Mouse (Mus musculus): Measurements from ENCODE around the gene Prrg2. TPM values are rescaled to one million over a fixed set of nuclear protein-coding genes. Genes with fewer than 3 reads are reported as not detected.
A peak's percentile ranks its signal among the peaks of the same experiment; 100 is the strongest.

Prrg2 gene
- polyA plus RNA-seq, 1 experiment from 2014 or later, result 14.5 TPM

DNA sequence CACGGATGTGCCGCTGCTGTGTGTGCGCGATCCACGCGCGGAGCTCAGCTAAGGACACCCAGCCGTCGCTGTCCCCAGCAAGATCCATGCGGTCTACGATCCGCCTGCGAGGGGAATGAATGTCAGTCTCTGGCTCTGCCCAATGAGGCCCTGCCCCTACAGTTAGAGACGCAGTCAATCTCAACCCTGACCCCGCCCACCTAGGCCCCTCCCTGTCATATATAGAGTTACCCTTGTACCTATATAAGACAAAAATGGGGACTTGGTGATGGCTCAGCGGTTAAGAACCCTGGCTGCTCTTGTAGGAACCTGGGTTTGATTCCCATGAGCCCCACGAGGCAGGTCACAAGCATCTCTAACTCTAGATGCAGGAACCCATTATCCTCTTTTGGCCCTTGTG lies 26.1 kb upstream of the Prrg2 start:
- ATAC-seq (ENCODE audit: insufficient number of reproducible peaks, insufficient read depth, low FRiP score, low read depth), result no peak
- H3K4me3 ChIP-seq (ENCODE audit: control insufficient read depth in 1 of 2, insufficient read depth in 1 of 2, low read depth in 1 of 2, low read length in 2 of 2), result no peak overlapping the region
- no peak overlapping the region for H3K27ac ChIP-seq (replicated peaks in 1 of 2; ENCODE audit: control insufficient read depth in 1 of 2, insufficient read depth in 1 of 2, low read depth in 2 of 2, low read length in 2 of 2)
- no peaks in the 10 kb centered on the region for H3K27me3 ChIP-seq (ENCODE audit: control insufficient read depth, insufficient read depth, low read length)
- no peak overlapping the region for H3K9ac ChIP-seq (ENCODE audit: low read length)
- peaks cover 7 to 14% of the 10 kb centered on the region in 2 experiments; a peak in 2 of 4 replicates for H3K4me1 ChIP-seq (ENCODE audit: control insufficient read depth in 2 of 2, insufficient read depth in 2 of 2, low read length in 2 of 2)
- H3K9me3 ChIP-seq (ENCODE audit: control insufficient read depth, low read length), result no peaks in the 10 kb centered on the region
- WGBS, result 92% methylated on average over 17 of the region's 17 CpGs
- peaks cover 53% of the 10 kb centered on the region for H3K36me3 ChIP-seq (ENCODE audit: control insufficient read depth, insufficient read depth, low read length)
- H3K4me2 ChIP-seq (ENCODE audit: low read length), result no peak overlapping the region

DNA sequence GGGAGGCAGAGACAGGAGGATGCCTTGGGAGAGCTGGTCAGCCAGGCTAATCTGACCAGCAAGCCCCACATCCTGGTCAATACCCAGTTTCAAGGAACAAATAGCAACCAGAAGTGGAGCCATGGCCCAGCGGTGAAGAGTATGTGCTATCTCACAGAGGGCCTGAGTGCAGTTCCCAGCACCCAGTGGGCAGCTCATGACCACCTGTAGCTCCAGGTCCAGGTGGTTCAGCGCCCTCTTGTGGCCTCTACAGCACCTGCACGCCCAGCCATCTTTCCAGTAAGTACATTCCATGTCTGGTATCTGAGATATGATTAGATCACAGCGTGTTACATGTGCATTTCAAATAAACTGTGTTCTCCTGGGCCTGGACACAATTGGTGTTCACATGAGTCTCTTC lies 23.6 kb upstream of the Prrg2 start:
- ATAC-seq (ENCODE audit: insufficient number of reproducible peaks, insufficient read depth, low FRiP score, low read depth), result no peak

DNA sequence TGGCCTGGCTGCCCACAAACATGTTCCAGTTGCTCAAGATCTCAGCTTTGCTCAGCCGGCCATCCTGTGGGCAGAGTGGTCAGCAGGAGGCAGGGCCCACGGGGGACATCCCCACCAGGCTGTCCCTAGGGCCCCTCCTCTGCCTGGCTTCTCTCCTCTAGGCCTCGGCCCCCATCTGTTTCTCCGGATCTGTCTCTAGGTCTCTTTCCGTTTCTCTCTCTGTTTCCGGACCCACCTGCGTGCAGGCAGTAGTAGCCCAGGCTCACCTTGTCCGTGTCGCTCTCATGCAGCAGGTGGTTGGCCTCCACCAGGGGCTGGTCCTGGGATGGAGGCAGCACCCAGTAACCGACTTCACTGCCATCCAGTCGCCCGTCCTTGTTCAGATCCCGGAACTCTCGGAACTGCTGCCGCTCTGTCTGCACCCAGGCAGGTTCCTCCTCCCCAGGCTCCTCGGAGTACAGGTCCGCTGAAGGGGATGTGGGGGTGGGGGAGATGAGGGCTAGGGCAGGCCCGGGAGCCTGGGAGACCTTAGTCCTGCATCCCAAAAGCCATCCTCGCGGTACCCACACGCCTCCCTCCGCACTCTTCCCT lies 20.9 kb upstream of the Prrg2 start:
- no peak overlapping the region for H3K9ac ChIP-seq (ENCODE audit: low read length)
- H3K27me3 ChIP-seq (ENCODE audit: control insufficient read depth, insufficient read depth, low read length), result no peaks in the 10 kb centered on the region
- H3K4me1 ChIP-seq (ENCODE audit: control insufficient read depth in 2 of 2, insufficient read depth in 2 of 2, low read length in 2 of 2), result peaks cover 0 to 6% of the 10 kb centered on the region in 2 experiments; a peak in 2 of 4 replicates
- H3K4me2 ChIP-seq (ENCODE audit: low read length), result no peak overlapping the region
- no peaks in the 10 kb centered on the region for H3K9me3 ChIP-seq (ENCODE audit: control insufficient read depth, low read length)
- no peak overlapping the region for H3K27ac ChIP-seq (replicated peaks in 1 of 2; ENCODE audit: control insufficient read depth in 1 of 2, insufficient read depth in 1 of 2, low read depth in 2 of 2, low read length in 2 of 2)
- H3K36me3 ChIP-seq (ENCODE audit: control insufficient read depth, insufficient read depth, low read length), result peaks cover 61% of the 10 kb centered on the region
- WGBS, result 79% methylated on average over 22 of the region's 22 CpGs
- H3K4me3 ChIP-seq (ENCODE audit: control insufficient read depth in 1 of 2, insufficient read depth in 1 of 2, low read depth in 1 of 2, low read length in 2 of 2), result no peak overlapping the region
- no peak for ATAC-seq (ENCODE audit: insufficient number of reproducible peaks, insufficient read depth, low FRiP score, low read depth)

More for the DNA sequence above, 23.6 kb upstream of the Prrg2 start:
- H3K27me3 ChIP-seq (ENCODE audit: control insufficient read depth, insufficient read depth, low read length), result no peaks in the 10 kb centered on the region
- H3K9ac ChIP-seq (ENCODE audit: low read length), result no peak overlapping the region
- peaks cover 9 to 10% of the 10 kb centered on the region in 2 experiments; a peak in 2 of 4 replicates for H3K4me1 ChIP-seq (ENCODE audit: control insufficient read depth in 2 of 2, insufficient read depth in 2 of 2, low read length in 2 of 2)
- H3K4me3 ChIP-seq (ENCODE audit: control insufficient read depth in 1 of 2, insufficient read depth in 1 of 2, low read depth in 1 of 2, low read length in 2 of 2), result no peak overlapping the region
- 77% methylated on average over 4 of the region's 4 CpGs for WGBS
- no peak overlapping the region for H3K27ac ChIP-seq (replicated peaks in 1 of 2; ENCODE audit: control insufficient read depth in 1 of 2, insufficient read depth in 1 of 2, low read depth in 2 of 2, low read length in 2 of 2)
- H3K36me3 ChIP-seq (ENCODE audit: control insufficient read depth, insufficient read depth, low read length), result peaks cover 67% of the 10 kb centered on the region
- H3K9me3 ChIP-seq (ENCODE audit: control insufficient read depth, low read length), result no peaks in the 10 kb centered on the region
- no peak overlapping the region for H3K4me2 ChIP-seq (ENCODE audit: low read length)

DNA sequence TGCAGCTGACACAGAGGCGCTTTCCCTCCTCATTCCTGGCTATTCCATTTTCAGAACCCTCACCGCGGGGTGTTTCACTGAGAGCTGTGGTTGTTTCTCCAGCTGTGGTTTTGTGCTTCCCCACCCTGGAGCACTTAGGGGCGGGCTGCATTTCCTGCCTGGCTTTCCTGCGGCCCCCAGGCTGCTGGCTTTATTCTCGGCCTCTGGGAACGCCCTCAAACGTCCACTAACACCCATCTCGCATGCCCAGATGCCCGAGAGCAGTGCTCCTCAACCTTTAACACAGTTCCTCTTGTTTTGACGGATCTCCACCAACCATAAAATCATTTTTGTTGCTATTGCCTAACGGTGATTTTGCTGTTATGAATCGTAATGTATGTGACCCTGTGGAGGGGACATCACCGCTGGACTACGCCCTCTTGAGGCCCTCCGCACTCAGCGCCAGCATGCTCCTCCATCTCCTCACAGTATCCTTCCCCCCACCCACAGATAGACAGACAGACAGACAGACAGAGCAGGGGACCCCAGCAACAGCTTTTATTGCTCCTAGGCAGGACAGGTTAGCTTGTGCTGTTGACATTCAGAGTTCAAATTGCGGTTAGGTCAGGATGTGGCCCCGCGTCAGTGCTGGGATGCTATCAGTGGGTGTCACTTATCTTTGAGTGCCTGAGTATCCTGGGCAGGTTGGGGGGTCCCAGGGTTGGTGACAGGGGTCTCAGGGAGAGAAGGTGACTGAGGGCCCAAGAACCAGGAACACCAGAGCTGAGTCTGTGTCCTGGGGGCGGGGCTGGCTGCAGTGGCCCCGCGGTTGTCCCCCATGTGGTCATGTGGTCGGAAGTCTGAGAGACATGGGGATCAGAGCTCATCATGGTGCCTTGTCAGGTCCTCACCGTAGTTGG lies 20.2 kb upstream of the Prrg2 start:
- H3K27me3 ChIP-seq (ENCODE audit: control insufficient read depth, insufficient read depth, low read length), result no peaks in the 10 kb centered on the region
- H3K4me1 ChIP-seq (ENCODE audit: control insufficient read depth in 2 of 2, insufficient read depth in 2 of 2, low read length in 2 of 2), result peaks cover 0 to 7% of the 10 kb centered on the region in 2 experiments; a peak in 2 of 4 replicates
- no peak overlapping the region for H3K9ac ChIP-seq (ENCODE audit: low read length)
- no peak overlapping the region for H3K4me3 ChIP-seq (ENCODE audit: control insufficient read depth in 1 of 2, insufficient read depth in 1 of 2, low read depth in 1 of 2, low read length in 2 of 2)
- H3K27ac ChIP-seq (replicated peaks in 1 of 2; ENCODE audit: control insufficient read depth in 1 of 2, insufficient read depth in 1 of 2, low read depth in 2 of 2, low read length in 2 of 2), result peak overlapping the region; percentile 23 to 25; a peak in 1 of 4 replicates
- H3K36me3 ChIP-seq (ENCODE audit: control insufficient read depth, insufficient read depth, low read length), result peaks cover 60% of the 10 kb centered on the region
- H3K9me3 ChIP-seq (ENCODE audit: control insufficient read depth, low read length), result no peaks in the 10 kb centered on the region
- no peak; the same call in 1 of the 2 replicates for ATAC-seq (ENCODE audit: insufficient number of reproducible peaks, insufficient read depth, low FRiP score, low read depth)
- 62% methylated on average over 25 of the region's 25 CpGs for WGBS
- no peak overlapping the region for H3K4me2 ChIP-seq (ENCODE audit: low read length)

DNA sequence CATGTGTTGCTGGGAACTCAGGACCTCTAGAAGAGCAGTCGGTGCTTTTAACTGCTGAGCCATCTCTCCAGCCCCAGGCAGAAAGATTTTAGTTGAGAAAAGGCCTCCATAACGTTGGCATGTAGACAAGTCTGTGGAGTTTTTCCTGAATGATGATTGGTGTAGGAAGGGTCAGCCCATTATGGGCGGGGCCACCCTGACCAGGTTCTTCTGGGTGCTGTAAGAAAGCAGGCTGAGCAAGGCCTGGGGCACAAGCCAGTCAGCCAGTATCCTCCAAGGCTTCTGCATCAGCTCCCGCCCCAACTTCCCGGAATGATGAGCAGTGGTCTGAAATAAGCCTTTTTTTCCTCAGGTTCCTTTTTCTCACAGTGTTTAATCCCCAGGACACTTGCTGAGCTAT lies 18.5 kb upstream of the Prrg2 start:
- no peak overlapping the region for H3K27ac ChIP-seq (replicated peaks in 1 of 2; ENCODE audit: control insufficient read depth in 1 of 2, insufficient read depth in 1 of 2, low read depth in 2 of 2, low read length in 2 of 2)
- H3K4me3 ChIP-seq (ENCODE audit: control insufficient read depth in 1 of 2, insufficient read depth in 1 of 2, low read depth in 1 of 2, low read length in 2 of 2), result no peak overlapping the region
- no peak overlapping the region for H3K9ac ChIP-seq (ENCODE audit: low read length)
- ATAC-seq (ENCODE audit: insufficient number of reproducible peaks, insufficient read depth, low FRiP score, low read depth), result no peak
- H3K4me2 ChIP-seq (ENCODE audit: low read length), result no peak overlapping the region
- 53% methylated on average over 5 of the region's 5 CpGs for WGBS
- H3K9me3 ChIP-seq (ENCODE audit: control insufficient read depth, low read length), result no peaks in the 10 kb centered on the region
- peaks cover 2 to 8% of the 10 kb centered on the region in 2 experiments for H3K4me1 ChIP-seq (ENCODE audit: control insufficient read depth in 2 of 2, insufficient read depth in 2 of 2, low read length in 2 of 2)
- no peaks in the 10 kb centered on the region for H3K27me3 ChIP-seq (ENCODE audit: control insufficient read depth, insufficient read depth, low read length)
- peaks cover 60% of the 10 kb centered on the region for H3K36me3 ChIP-seq (ENCODE audit: control insufficient read depth, insufficient read depth, low read length)

DNA sequence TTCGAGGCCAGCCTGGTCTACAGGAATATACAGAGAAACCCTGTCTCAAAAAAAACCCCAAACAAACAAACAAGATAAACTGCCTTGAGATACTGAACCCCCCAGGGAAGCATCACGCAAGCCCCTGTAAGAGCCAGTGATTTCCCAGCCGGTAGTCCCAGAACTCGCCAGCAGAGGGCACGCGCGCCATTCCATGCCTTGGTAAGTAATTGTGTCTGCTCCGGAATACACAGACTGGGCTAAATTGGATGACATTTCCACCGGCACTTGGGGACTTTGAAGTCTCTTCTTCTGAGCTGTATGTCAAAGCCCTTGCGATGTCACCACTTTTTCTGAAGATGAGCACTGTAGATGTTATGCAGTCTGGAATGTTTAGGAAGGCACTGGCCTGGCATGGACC lies 17.4 kb upstream of the Prrg2 start:
- Histone ChIP-seq H3K27me3 (ENCODE audit: control insufficient read depth, insufficient read depth, low read length) (no peaks in the 10 kb centered on the region), H3K4me1 (ENCODE audit: control insufficient read depth in 2 of 2, insufficient read depth in 2 of 2, low read length in 2 of 2) (peaks cover 14 to 20% of the 10 kb centered on the region in 2 experiments), H3K4me2 (ENCODE audit: low read length) (no peak overlapping the region), H3K27ac (replicated peaks in 1 of 2; ENCODE audit: control insufficient read depth in 1 of 2, insufficient read depth in 1 of 2, low read depth in 2 of 2, low read length in 2 of 2) (no peak overlapping the region), H3K9ac (ENCODE audit: low read length) (no peak overlapping the region), H3K36me3 (ENCODE audit: control insufficient read depth, insufficient read depth, low read length) (peaks cover 57% of the 10 kb centered on the region), H3K9me3 (ENCODE audit: control insufficient read depth, low read length) (no peaks in the 10 kb centered on the region), H3K4me3 (ENCODE audit: control insufficient read depth in 1 of 2, insufficient read depth in 1 of 2, low read depth in 1 of 2, low read length in 2 of 2) (no peak overlapping the region)
- WGBS, result under 1% methylated on average over 10 of the region's 10 CpGs
- ATAC-seq (ENCODE audit: insufficient number of reproducible peaks, insufficient read depth, low FRiP score, low read depth), result no peak

DNA sequence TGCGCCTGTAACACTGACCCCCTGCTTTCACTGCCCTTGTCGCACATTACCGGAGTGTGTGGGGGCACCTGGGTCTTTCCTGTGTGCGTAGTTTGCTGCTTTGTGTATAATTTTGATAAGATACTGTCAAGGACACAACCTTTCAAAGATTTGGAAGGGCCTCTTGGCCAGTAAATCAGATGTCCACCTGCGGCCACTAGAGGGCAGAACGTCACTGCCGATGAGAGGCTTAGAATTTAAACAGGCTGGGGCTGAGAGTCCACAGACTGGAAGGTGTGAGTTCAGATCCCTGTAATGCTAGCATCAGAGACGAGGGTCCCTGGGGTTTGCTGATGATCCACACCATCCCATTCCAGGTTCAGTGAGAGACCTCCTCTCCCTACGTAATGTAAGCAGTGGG lies 16.0 kb upstream of the Prrg2 start:
- Histone ChIP-seq H3K9me3 (ENCODE audit: control insufficient read depth, low read length) (no peaks in the 10 kb centered on the region), H3K27me3 (ENCODE audit: control insufficient read depth, insufficient read depth, low read length) (no peaks in the 10 kb centered on the region), H3K4me1 (ENCODE audit: control insufficient read depth in 2 of 2, insufficient read depth in 2 of 2, low read length in 2 of 2) (peaks cover 15 to 23% of the 10 kb centered on the region in 2 experiments), H3K27ac (replicated peaks in 1 of 2; ENCODE audit: control insufficient read depth in 1 of 2, insufficient read depth in 1 of 2, low read depth in 2 of 2, low read length in 2 of 2) (peak overlapping the region in 1 of 2 experiments; percentile 41; a peak in 1 of 4 replicates), H3K4me2 (ENCODE audit: low read length) (no peak overlapping the region), H3K4me3 (ENCODE audit: control insufficient read depth in 1 of 2, insufficient read depth in 1 of 2, low read depth in 1 of 2, low read length in 2 of 2) (no peak overlapping the region), H3K9ac (ENCODE audit: low read length) (no peak overlapping the region), H3K36me3 (ENCODE audit: control insufficient read depth, insufficient read depth, low read length) (peaks cover 56% of the 10 kb centered on the region)
- 22% methylated on average over 9 of the region's 9 CpGs for WGBS
- ATAC-seq (ENCODE audit: insufficient number of reproducible peaks, insufficient read depth, low FRiP score, low read depth), result no peak
